Mouse (Mus musculus) thymus, adult 18-20 months (tissue): ENCODE data around the gene Esrrg.

Experiments
- DNase-seq, 2 experiments: peaks; one replicate each; pipeline ENCODE4 v3.0.0; 2022; ENCODE audit warnings: mixed read lengths in 2 of 2

Gene Esrrg

GRCm38 (mm10) chr1:187650786-187651687, 42.4 kb downstream of the Esrrg start:
- DNase-seq, result no peak

DNA sequence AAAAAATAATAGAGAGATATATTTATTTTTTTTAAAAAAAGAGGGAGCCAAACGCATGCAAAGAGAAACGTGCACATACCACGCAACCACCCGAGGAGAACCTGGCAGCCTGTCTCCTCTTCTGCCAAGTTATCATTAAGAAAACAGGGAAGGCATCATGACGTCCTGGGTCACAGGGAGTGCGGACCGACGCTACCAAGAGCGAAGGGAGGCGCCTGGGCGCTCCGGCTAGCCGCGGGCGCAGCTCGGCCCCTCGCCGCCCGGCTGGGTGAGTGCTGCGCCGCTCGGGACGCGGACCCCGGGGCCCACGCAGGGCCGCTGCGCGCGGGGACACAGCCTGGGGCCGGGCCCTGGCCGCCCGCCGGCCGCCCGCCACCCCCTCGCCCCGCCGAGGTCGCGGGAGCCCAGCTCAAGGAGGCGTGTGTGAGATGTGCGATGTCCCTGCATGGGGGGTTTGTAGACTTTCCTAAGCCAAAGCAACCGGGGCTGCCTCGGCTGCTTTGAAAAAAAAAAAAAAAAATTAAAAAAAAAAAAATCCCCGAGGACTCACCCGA, 43.2 kb downstream of the Esrrg start:
- DNase-seq, result no peak

DNA sequence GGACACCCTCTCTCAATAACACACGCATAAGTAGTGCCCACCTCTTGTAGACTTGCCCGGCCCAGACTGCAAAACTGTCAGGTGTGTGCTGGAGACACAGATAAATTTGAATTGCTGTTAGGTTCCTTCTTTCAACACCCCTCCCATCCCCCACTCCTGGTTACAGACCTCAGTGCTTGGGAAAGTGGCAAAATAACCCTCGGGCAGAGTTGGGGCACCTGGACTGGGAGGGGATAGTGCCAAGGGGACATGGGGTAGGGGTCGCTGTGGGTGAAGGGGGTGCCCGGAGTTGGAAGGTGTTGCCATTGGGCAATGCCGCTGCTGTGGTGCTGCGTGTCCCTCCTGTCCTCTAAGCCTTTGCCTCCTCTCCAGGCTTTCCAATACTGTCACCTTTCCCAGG, 43.9 kb downstream of the Esrrg start:
- DNase-seq, result no peak

GRCm38 (mm10) chr1:187653390-187653789, 44.8 kb downstream of the Esrrg start:
- no peak for DNase-seq

DNA sequence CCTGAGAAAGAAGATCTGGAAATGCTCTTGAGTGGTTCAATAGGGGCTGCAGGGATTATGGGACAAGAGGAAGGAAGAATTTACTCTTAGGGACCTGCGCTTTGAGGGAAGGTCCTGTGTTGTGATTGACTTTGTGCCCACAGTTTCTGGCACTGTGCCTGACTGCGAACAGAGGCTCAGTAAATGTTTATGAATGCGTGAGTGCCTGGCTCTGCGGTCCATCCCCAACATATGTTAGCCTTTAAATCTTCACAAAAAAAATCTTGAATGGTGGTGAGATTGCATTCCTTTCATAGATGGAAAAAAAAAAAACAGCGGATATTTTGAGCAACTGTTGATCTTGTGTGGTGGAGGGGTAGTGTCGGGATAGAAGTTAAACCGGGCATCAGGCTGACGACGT, 52.4 kb downstream of the Esrrg start:
- DNase-seq, result no peak

DNA sequence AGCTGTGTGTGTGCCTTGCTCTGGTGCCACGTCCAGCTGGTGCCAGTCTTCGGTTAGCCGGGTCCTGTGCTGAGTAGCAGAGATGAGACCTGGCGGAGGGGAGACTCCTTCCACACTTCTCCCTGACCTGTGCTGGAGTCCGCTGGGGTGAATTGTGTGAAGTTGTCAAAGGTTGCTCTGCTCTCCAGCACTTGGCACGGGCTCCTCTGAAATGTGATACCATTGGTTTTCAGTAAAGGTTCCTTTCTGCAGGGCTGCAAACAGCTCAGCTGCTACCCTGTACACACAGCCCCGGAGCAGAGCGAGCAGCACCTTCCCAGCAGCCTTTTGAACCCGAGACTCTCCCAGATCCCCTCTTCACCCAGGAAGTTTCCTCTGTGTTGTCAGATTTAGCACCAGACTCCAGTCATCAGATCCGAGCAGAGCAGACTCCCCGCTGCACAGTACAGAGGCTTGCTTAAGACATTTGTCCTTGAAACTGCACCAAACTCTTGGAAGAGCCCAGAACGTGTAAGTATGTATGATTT, 53.6 kb downstream of the Esrrg start:
- DNase-seq, result no peak

DNA sequence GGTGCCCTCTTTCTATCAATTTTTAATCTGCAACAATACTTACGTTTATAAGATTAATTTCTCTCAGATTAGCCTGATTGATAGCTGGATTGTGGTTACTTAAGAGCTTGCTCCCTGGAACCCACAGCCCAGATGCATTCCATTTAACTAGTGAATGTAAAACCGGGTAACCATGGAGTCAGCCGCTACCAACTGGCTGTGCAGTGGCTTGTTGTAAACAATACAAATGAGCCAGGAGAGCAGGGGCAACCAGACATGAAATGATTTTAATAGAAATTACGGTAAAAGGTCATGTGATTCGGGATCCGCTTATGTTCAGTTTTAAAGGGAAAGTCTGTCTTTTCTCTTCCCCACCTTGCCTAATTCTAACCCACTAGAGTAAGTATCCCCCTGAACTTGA, 54.8 kb downstream of the Esrrg start:
- no peak for DNase-seq

DNA sequence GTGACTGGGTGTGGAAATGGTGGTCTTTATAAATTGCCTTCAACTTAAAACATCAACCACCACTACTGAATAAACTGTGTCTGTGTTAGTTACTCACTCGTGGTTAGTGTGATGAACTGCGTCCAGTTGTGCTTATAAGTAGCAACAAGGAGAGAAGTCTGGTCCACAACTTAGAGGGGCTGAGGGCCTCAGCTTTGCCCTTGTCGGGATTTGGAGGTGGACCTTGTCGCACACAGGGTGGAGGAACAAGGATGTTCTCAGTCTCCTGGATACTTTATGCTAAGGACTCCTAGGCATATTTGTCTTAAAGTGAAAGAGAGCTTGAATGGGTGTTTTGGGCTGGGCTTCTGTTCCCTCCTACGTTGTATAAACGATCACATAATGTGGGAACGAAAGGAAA, 55.7 kb downstream of the Esrrg start:
- no peak for DNase-seq

DNA sequence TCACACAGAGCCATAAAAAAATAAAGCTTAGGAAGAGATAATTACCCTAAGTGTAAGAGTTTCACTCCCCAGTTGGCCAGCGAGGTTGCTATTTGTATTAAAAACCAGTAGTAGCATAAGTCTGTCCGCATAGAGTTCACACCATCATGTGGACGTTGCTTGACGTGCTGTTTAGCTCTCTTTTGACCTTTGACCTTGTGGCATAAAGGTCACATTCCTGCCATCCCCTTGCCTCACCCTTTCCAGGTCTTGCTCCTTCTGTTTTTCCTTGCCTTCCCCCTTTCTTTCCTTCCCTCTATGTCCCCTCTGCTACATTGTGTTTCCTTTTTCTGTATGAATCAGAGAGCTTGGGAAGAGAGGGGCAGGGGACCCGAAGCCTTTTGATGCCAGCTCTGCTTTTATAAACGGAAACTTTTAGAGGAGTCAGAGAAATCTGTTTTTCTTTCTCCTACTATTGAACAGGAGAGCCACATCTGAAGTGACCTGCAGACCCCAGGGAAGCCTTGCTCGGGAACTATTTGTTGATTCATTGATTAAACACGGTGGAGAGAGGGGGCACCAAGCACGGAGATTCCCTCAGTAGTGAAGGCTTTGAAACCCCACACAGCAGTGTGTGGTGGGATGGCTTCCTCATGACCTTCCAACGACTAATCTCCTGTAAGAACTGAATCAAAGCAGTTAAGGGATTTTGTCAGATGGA, 57.5 kb downstream of the Esrrg start:
- DNase-seq, result no peak

DNA sequence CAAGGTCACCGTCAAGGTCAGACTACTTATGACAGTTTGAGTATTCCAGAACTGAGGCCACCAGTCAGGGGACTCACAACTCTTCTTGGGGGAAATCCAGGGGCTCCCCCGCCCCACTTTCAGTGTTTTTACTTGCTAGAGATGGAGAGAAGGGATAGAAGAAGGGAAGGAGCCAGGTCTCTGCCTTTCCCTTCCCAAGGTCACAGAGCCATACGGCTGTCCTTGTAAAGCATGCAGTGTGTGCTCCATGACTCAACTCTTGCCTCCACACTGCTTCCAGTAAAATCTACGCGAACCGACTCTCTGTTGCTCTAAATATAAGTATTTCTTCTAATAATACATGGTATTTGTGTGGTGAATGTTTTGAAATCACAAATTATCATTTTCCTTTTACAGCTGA, 61.2 kb downstream of the Esrrg start:
- DNase-seq, result no peak

GRCm38 (mm10) chr1:187672446-187672845, 63.9 kb downstream of the Esrrg start:
- no peak for DNase-seq

DNA sequence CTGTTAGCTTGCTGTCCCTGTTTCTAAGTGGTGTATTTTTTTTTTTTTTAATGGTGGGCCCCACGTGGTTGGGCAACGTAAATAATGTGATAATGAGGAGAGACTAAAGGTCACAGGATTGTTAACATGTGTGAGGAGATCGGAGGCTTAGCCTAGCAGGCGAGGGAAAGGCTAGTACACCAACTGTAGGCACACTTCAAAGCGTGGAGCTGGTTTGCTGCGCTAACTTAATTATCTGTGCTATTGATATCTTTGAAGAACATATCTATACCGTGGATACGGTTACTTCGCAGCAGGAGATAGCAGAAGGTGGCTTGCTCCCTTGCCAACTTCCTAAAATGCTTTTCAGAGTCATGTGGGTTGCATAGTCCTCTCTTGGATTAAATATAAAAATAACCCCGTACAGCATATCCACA, 66.2 kb downstream of the Esrrg start:
- DNase-seq, result no peak

DNA sequence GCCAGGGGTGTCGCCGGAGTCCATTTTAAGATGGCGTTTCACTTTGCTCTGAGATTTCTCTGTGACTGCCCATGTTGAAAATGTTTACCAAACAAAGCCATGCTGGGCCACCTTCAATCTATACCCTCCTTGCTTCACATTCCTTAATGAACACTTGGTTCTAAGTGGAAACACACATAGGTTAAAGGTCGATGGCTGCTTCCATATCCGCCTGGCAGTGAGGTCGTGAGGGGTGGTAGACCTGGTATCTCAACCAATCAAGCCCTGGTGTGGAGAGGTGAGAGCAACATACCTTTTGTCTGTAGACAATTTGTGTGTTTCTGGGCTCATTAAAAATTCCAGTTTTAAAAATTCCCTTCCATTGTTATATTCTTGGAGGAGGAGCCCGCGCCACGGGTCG, 68.0 kb downstream of the Esrrg start:
- DNase-seq, result no peak

GRCm38 (mm10) chr1:187679246-187679645, 70.7 kb downstream of the Esrrg start:
- DNase-seq, result no peak

DNA sequence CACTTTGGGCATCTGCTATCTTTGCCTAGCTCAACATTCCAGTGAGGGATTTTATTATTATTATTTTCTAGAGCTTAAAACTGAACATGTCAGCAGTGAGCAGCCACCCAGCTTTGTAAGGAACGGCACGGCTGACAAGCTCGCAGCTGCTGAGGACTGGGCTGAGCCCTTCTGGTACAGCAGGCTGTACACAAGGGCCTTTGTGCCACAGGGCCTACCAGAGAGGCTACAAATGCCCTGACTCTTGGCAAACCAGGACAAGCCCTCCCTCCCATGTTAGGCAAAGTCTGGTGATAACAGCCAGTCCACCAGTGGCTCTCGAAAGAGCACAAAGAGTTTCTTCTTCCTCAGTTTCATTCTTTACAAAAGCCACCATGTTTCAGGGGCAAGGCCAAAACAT, 75.9 kb downstream of the Esrrg start:
- no peak for DNase-seq

DNA sequence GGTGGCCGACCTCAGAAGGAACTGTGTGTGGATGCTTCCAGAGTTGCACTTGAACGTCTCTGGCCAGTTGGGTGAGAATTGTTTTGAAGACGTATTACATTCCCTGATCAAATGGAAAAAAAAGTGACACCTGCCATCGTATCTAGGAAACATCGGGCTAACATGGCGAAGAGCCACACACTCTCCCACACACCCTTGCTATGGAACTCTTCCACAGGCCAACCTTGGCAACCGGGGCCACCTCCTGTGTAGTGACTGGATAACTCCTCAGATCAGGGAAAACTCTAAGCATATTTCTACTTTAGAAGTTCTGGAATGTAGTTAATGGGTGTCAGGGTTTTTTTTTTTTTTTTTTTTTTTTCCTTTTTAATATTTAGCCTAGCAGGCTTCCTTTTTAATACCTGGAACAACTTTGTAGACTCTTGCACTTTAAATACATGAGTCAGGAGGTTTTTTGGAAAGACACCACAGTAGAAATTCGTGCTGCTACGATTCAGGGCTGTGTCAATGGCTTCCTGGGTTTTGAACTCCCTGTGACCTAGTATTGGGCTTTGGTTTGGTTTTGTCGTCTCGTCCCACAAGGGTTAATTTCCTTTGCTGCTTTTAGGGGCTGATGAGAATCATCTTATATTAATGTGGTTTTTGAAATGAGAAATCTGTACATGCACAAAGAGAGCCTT, 83.4 kb downstream of the Esrrg start:
- DNase-seq, result no peak

GRCm38 (mm10) chr1:187694865-187695264, 86.3 kb downstream of the Esrrg start:
- DNase-seq, result no peak

DNA sequence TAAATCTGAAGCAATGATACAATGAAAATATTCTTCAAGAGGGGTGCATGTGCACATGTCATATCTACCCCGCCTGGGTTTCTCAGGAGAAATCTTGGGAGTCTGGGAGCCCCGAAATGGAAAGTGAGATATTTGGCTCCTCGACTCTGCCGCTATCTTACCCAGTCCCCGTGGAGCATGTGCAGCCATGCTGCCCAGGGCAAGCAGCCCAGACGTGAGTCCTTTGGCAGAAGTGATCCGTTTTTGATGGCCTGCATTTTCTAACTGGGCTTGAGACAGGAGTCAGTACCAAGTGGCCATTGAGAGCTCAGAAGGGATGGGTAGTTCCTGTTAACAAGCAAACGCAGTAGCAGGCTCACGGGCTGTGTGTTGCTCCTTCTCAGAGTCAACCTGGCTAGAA, 89.6 kb downstream of the Esrrg start:
- no peak for DNase-seq

GRCm38 (mm10) chr1:187700963-187701362, 92.4 kb downstream of the Esrrg start:
- DNase-seq, result no peak

DNA sequence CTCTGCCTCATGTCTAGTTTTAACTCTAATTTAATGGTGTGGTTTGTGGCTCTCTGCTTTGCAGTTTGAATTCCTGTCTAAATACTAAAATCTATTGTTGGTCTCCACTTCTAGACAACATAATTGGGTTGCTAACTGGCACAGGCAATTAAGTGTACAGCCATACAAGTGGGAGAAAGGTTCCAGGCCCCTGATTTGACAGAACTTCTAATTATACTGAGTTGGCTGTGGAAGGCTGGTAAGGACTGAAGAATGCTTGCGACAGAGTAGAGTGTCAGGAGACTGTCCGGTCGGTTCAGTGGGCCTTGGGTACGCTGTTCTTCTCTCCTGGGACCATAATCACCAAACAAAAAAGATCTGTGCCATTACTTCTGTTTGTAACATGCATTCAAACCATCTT, 96.3 kb downstream of the Esrrg start:
- no peak for DNase-seq

DNA sequence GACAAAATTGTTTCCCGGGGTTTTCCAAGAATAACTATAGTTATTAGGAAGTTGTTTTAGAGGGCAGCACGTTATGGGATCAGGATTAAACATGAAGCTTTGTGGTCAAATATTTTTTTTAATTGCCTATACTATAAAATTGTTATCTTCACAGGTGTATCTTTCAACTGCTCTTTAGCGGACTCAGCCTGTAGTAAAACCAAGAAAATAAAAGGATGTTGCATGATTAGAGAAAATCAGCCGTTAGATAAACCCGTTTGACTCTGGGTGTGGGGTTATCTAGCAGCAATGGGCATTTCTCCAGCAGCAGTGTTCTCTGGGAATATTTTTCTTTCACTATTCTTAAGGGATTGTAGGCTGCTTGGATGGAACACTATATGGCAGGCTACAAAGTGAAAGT, 96.8 kb downstream of the Esrrg start:
- no peak for DNase-seq

DNA sequence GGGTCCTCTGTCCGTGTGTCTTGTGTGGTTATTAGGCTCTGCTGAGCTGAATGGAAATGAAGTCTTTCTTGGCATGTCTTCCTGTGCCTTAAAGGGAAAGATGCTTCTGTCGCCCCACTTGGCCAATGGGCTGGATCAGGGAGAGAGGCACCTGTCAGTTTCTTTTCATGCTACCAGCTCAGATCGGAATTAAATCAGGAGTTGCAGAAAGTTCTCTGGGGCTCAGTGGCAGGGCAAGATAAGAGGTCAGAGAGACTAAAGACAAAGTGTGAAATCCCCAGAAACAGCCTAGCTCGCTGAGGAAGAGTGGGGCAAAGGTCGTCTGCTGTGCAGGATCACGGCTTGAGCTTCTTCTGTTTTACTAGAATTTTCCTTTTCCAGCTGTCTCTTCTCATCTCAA, 97.5 kb downstream of the Esrrg start:
- DNase-seq, result no peak

DNA sequence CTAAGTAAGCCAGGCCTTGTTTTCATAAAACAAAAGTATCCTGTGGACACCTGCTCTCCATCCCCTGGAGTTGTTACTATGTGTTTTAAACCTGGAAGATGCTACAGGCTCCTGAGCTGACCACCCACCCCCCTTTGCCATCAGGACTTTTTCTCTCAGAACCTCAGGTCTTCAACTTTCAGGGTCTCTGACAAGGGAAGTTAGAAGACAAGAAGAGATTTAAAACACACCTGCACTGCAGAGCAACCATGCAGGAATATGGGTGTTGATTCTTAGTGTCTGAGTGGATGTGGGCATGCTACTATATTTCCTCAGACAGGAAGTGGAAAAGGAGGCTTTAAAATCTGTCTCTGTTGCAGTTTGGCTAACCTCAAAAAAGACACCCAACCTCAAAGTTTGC, 98.6 kb downstream of the Esrrg start:
- DNase-seq, result no peak
